Mouse (Mus musculus) lung, adult 2 months (tissue): ENCODE measurements around the gene Plekha1.

Experiments used
- CTCF ChIP-seq: fragments of 200-500 bp; IDR thresholded peaks from 2 replicates; pipeline ENCODE4 v1.5.1; 2011; ENCODE audit warnings: mild to moderate bottlenecking, low read length, control low read depth; ENCODE audit not compliant: insufficient read depth
- POLR2A ChIP-seq: fragments of 200-500 bp; IDR thresholded peaks from 2 replicates; pipeline ENCODE4 v1.6.1; 2011; ENCODE audit warnings: low read depth, mild to moderate bottlenecking, control low read depth, low read length, borderline replicate concordance; ENCODE audit errors: extremely low read depth

- no peak for TF ChIP-seq CTCF
- no peak for TF ChIP-seq POLR2A
Measured at GRCm38 (mm10) chr7:130902929-130903328, 37.4 kb downstream of the Plekha1 start.
